Mouse (Mus musculus) kidney, adult 18-20 months (tissue): Measurements from ENCODE around the gene 4930469K13Rik.

Experiments used
- DNase-seq: peaks from one replicate; pipeline ENCODE4 v3.0.0; 2021

4930469K13Rik gene

GRCm38 (mm10) chr11:33934286-33934685 lies 164.1 kb downstream of the 4930469K13Rik start:
- no peak for DNase-seq

GRCm38 (mm10) chr11:33932386-33933111 lies 165.8 kb downstream of the 4930469K13Rik start:
- DNase-seq = no peak

GRCm38 (mm10) chr11:33931836-33932385 lies 166.4 kb downstream of the 4930469K13Rik start:
- peak; percentile 33 for DNase-seq

- no peak for DNase-seq
These were observed 168.9 kb downstream of the 4930469K13Rik start for GRCm38 (mm10) chr11:33929412-33929811.

- peak; percentile 20 for DNase-seq
These were observed 169.7 kb downstream of the 4930469K13Rik start for GRCm38 (mm10) chr11:33928658-33929057.

- no peak for DNase-seq
These were observed 170.5 kb downstream of the 4930469K13Rik start for GRCm38 (mm10) chr11:33927836-33928235.

GRCm38 (mm10) chr11:33927321-33927720 lies 171.0 kb downstream of the 4930469K13Rik start:
- no peak for DNase-seq

- DNase-seq = no peak
These were observed 171.8 kb downstream of the 4930469K13Rik start for GRCm38 (mm10) chr11:33926551-33926950.

GRCm38 (mm10) chr11:33925778-33926177 lies 172.6 kb downstream of the 4930469K13Rik start:
- no peak for DNase-seq
